Mouse (Mus musculus): ENCODE measurements around the gene Shc4.

The Shc4 gene

GRCm38 (mm10) chr2:125694798-125695197, 29.1 kb downstream of the Shc4 start:
- in situ Hi-C loops (cut with MboI; ENCODE audit: low pct_unique_long_range_greater_than_20kb in 1 of 2, low sequenced_read_pairs in 2 of 2, unreplicated experiment in 1 of 2): no loop called here

- in situ Hi-C loops (cut with MboI; ENCODE audit: low pct_unique_long_range_greater_than_20kb in 1 of 2, low sequenced_read_pairs in 2 of 2, unreplicated experiment in 1 of 2): no loop called here
Measured at GRCm38 (mm10) chr2:125692010-125692409, 31.9 kb downstream of the Shc4 start.

- in situ Hi-C loops (cut with MboI; ENCODE audit: low pct_unique_long_range_greater_than_20kb in 1 of 2, low sequenced_read_pairs in 2 of 2, unreplicated experiment in 1 of 2): no loop called here
Measured at GRCm38 (mm10) chr2:125685441-125686150, 38.4 kb downstream of the Shc4 start.

- in situ Hi-C loops (cut with MboI; ENCODE audit: low pct_unique_long_range_greater_than_20kb in 1 of 2, low sequenced_read_pairs in 2 of 2, unreplicated experiment in 1 of 2): no loop called here
Measured at GRCm38 (mm10) chr2:125684559-125685440, 39.1 kb downstream of the Shc4 start.

GRCm38 (mm10) chr2:125683895-125684294, 40.1 kb downstream of the Shc4 start:
- in situ Hi-C loops (cut with MboI; ENCODE audit: low pct_unique_long_range_greater_than_20kb in 1 of 2, low sequenced_read_pairs in 2 of 2, unreplicated experiment in 1 of 2): no loop called here

GRCm38 (mm10) chr2:125681811-125682210, 42.1 kb downstream of the Shc4 start:
- in situ Hi-C loops (cut with MboI; ENCODE audit: low pct_unique_long_range_greater_than_20kb in 1 of 2, low sequenced_read_pairs in 2 of 2, unreplicated experiment in 1 of 2): no loop called here

- in situ Hi-C loops (cut with MboI; ENCODE audit: low pct_unique_long_range_greater_than_20kb in 1 of 2, low sequenced_read_pairs in 2 of 2, unreplicated experiment in 1 of 2): loop anchor here in 1 of 2 experiments (25.0 kb wide), 1 partner anchor 364 kb away; the partner anchor contains the start of gene Fgf7
Measured at GRCm38 (mm10) chr2:125672957-125673631, 50.9 kb downstream of the Shc4 start, which contains the start of gene Eid1. Gene Eid1 (plus strand): TSS chr2:125673095.

GRCm38 (mm10) chr2:125672568-125672956, 51.4 kb downstream of the Shc4 start:
- in situ Hi-C loops (cut with MboI; ENCODE audit: low pct_unique_long_range_greater_than_20kb in 1 of 2, low sequenced_read_pairs in 2 of 2, unreplicated experiment in 1 of 2): loop anchor here in 1 of 2 experiments (25.0 kb wide), 1 partner anchor 365 kb away; the partner anchor contains the start of gene Fgf7

- in situ Hi-C loops (cut with MboI; ENCODE audit: low pct_unique_long_range_greater_than_20kb in 1 of 2, low sequenced_read_pairs in 2 of 2, unreplicated experiment in 1 of 2): loop anchor here in 1 of 2 experiments (25.0 kb wide), 1 partner anchor 366 kb away; the partner anchor contains the start of gene Fgf7
Measured at GRCm38 (mm10) chr2:125670846-125671245, 53.1 kb downstream of the Shc4 start.

- in situ Hi-C loops (cut with MboI; ENCODE audit: low pct_unique_long_range_greater_than_20kb in 1 of 2, low sequenced_read_pairs in 2 of 2, unreplicated experiment in 1 of 2): loop anchor here in 1 of 2 experiments (25.0 kb wide), 1 partner anchor 370 kb away; the partner anchor contains the start of gene Fgf7
Measured at GRCm38 (mm10) chr2:125667721-125668120, 56.2 kb downstream of the Shc4 start.

- in situ Hi-C loops (cut with MboI; ENCODE audit: low pct_unique_long_range_greater_than_20kb in 1 of 2, low sequenced_read_pairs in 2 of 2, unreplicated experiment in 1 of 2): loop anchor here in 1 of 2 experiments (25.0 kb wide), 1 partner anchor 370 kb away; the partner anchor contains the start of gene Fgf7
Measured at GRCm38 (mm10) chr2:125667184-125667583, 56.8 kb downstream of the Shc4 start.

GRCm38 (mm10) chr2:125666668-125667067, 57.3 kb downstream of the Shc4 start:
- in situ Hi-C loops (cut with MboI; ENCODE audit: low pct_unique_long_range_greater_than_20kb in 1 of 2, low sequenced_read_pairs in 2 of 2, unreplicated experiment in 1 of 2): loop anchor here in 1 of 2 experiments (25.0 kb wide), 1 partner anchor 371 kb away; the partner anchor contains the start of gene Fgf7

GRCm38 (mm10) chr2:125665909-125666308, 58.0 kb downstream of the Shc4 start:
- in situ Hi-C loops (cut with MboI; ENCODE audit: low pct_unique_long_range_greater_than_20kb in 1 of 2, low sequenced_read_pairs in 2 of 2, unreplicated experiment in 1 of 2): loop anchor here in 1 of 2 experiments (25.0 kb wide), 1 partner anchor 371 kb away; the partner anchor contains the start of gene Fgf7

- in situ Hi-C loops (cut with MboI; ENCODE audit: low pct_unique_long_range_greater_than_20kb in 1 of 2, low sequenced_read_pairs in 2 of 2, unreplicated experiment in 1 of 2): loop anchor here in 1 of 2 experiments (25.0 kb wide), 1 partner anchor 372 kb away; the partner anchor contains the start of gene Fgf7
Measured at GRCm38 (mm10) chr2:125665213-125665612, 58.7 kb downstream of the Shc4 start.

- in situ Hi-C loops (cut with MboI; ENCODE audit: low pct_unique_long_range_greater_than_20kb in 1 of 2, low sequenced_read_pairs in 2 of 2, unreplicated experiment in 1 of 2): loop anchor here in 1 of 2 experiments (5.0 to 25.0 kb wide), 2 partner anchors 65 to 375 kb away; partner anchors contain the start of gene Fgf7
Measured at GRCm38 (mm10) chr2:125662517-125662916, 61.4 kb downstream of the Shc4 start.

GRCm38 (mm10) chr2:125661156-125661555, 62.8 kb downstream of the Shc4 start:
- in situ Hi-C loops (cut with MboI; ENCODE audit: low pct_unique_long_range_greater_than_20kb in 1 of 2, low sequenced_read_pairs in 2 of 2, unreplicated experiment in 1 of 2): loop anchor here in 1 of 2 experiments (5.0 to 25.0 kb wide), 2 partner anchors 66 to 376 kb away; partner anchors contain the start of gene Fgf7

GRCm38 (mm10) chr2:125660537-125661130, 63.3 kb downstream of the Shc4 start:
- in situ Hi-C loops (cut with MboI; ENCODE audit: low pct_unique_long_range_greater_than_20kb in 1 of 2, low sequenced_read_pairs in 2 of 2, unreplicated experiment in 1 of 2): loop anchor here in 1 of 2 experiments (5.0 to 25.0 kb wide), 2 partner anchors 67 to 377 kb away; partner anchors contain the start of gene Fgf7
